10 mouse cellular contexts compared by ENCODE assay signal in the genomic region with DNA sequence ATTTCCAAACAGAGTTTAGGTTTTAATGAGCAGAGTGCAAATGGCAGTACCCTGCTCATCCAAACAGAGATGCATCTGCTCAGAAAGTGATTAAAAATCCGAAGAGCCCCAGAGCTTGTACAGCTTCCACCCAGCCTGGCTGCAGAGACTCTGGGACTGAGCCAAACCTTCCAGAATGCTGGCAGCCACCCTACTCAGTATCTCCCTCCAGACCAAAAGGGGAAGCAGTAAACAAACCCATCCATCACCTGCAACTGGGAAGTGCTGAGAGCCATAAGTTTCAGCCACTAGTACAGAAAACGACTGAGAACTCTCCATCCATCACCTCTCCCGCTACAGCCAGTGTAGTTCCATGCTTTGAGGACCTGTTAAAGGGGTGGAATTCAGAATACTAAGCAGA. TPM values are rescaled to one million over a fixed set of nuclear protein-coding genes. Genes with fewer than 3 reads are reported as not detected.
DNase-seq lines count a peak whose midpoint lies in the region; ATAC-seq lines count a peak whose summit lies in the region.
"Had no signal": no experiment of that assay in that cellular context is flagged by ENCODE, and none has a peak within 500 bp of the region (broad histone marks: within the 10 kb centered on the region; RNA-seq: fewer than 3 reads in every experiment).

No protein-coding gene starts in this region.

- H3K36me3 ChIP-seq in kidney, embryonic 16.5 days (ENCODE audit: insufficient read depth, low read length): no peaks in the 10 kb centered on the region

- ATAC-seq in common myeloid progenitor, adult 5-6 weeks (replicated peaks; ENCODE audit: low read depth, poor library complexity, severe bottlenecking): peak; percentile 62
- ATAC-seq in kidney, embryonic 16.5 days (ENCODE audit: low FRiP score, low TSS enrichment): peak; percentile 61; the same call in 1 of the 2 replicates

- no peaks in the 10 kb centered on the region for H3K9me3 ChIP-seq in kidney, embryonic 16.5 days (ENCODE audit: low read length)

- no peak overlapping the region for H3K9ac ChIP-seq in kidney, embryonic 16.5 days (replicated peaks; ENCODE audit: low read length)

- H3K27me3 ChIP-seq in kidney, embryonic 16.5 days (ENCODE audit: insufficient read depth, low read length): no peaks in the 10 kb centered on the region

- no peak overlapping the region for H3K4me2 ChIP-seq in kidney, embryonic 16.5 days (replicated peaks; ENCODE audit: low read depth, low read length)

- peak; percentile 22 to 42 for DNase-seq in left cerebral cortex, adult 18-20 months (ENCODE audit: low spot score in 2 of 2)
- no peak for DNase-seq in left cerebral cortex, adult 11 months (ENCODE audit: low spot score)
- DNase-seq in heart, adult 9 months (ENCODE audit: low spot score in 2 of 2): peak; percentile 13 to 26
- DNase-seq in lung, postnatal 25 days (ENCODE audit: low spot score): peak; percentile 7
- peak; percentile 63 for DNase-seq in skeletal muscle tissue, adult 2 months (ENCODE audit: low read depth, low spot score)
- no peak for DNase-seq in T-cell, adult 2 months (ENCODE audit: low spot score)

- WGBS in kidney, embryonic 16.5 days: 9% methylated on average over 3 of the region's 3 CpGs

- no peak overlapping the region for H3K4me3 ChIP-seq in kidney, embryonic 16.5 days (ENCODE audit: low read length)
- H3K4me3 ChIP-seq: erythroblast, embryonic 14.5 days; myocyte had no signal

- H3K4me1 ChIP-seq in kidney, embryonic 16.5 days (ENCODE audit: insufficient read depth, low read length): peaks cover 7% of the 10 kb centered on the region; the same call in 1 of the 2 replicates

- H3K27ac ChIP-seq in kidney, embryonic 16.5 days (ENCODE audit: low read length): no peak overlapping the region

RNA-seq across cellular contexts. Expression of a gene that starts 9.6 kb away (rescaled TPM):
- not detected for total RNA-seq in left cerebral cortex, adult 18-20 months (2021)
- total RNA-seq in common myeloid progenitor, adult 5-6 weeks (2017): 0.09 TPM in 1 of 2 replicates, not detected in the other
- polyA plus RNA-seq in kidney, embryonic 16.5 days (2015; fragmentation: Nextera tagmentation; extraction: Ambion mirVana): not detected in 2 replicates
- polyA plus RNA-seq: erythroblast, embryonic 14.5 days; myocyte had no signal

RNA-seq across cellular contexts. Expression of a gene that starts 59.5 kb away (rescaled TPM):
- 10 to 100 TPM; 18.5 to 22.7 TPM for total RNA-seq in left cerebral cortex, adult 18-20 months (2021)
- 0.24 TPM in 1 of 2 replicates, not detected in the other for total RNA-seq in common myeloid progenitor, adult 5-6 weeks (2017)
- 15.3 and 17.1 TPM in 2 replicates for polyA plus RNA-seq in kidney, embryonic 16.5 days (2015; fragmentation: Nextera tagmentation; extraction: Ambion mirVana)
- polyA plus RNA-seq: erythroblast, embryonic 14.5 days had no signal

Comparison
In these comparisons a context has a peak if more than half of its experiments do, and no peak if none do; other contexts are left out.
1. DNase-seq: peak in left cerebral cortex, adult 18-20 months (2 of 2), heart, adult 9 months (2 of 2), lung, postnatal 25 days (single experiment) and skeletal muscle tissue, adult 2 months (single experiment); none in left cerebral cortex, adult 11 months (single experiment) and T-cell, adult 2 months (single experiment).
2. RNA of a gene that starts 59.5 kb away (total RNA-seq): 18.5 to 22.7 TPM in left cerebral cortex, adult 18-20 months; 0.24 TPM in common myeloid progenitor, adult 5-6 weeks; every median in the first group is over 10 times any median in the second.